Mouse (Mus musculus) right cerebral cortex, adult 2 months (tissue): ENCODE measurements around the gene Tnfsf18.
A peak's percentile ranks its signal among the peaks of the same experiment; 100 is the strongest.

Experiments used
- DNase-seq, 2 experiments: peaks; one replicate each; pipeline ENCODE4 v3.0.0; 2021 to 2022; ENCODE audit warnings: low spot score in 2 of 2

Tnfsf18 gene

DNA sequence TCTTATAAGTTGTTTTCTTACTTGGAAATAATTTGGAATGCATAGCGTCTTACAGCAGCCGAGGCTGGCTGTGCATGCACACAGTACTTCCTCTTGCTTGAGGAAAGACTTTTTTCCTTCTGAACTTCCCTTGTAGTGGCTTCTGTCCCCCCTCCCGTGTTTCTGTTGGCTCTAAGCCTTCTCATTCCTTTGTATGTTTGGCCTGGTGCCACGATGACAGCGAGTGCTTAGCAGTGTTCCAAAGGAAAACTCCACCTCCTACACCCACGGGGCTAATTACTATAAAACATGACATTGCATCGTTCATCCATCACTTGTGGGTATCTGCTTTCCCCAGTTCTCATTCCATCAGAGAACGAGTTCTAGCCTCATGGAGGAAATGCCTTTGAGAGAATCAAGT is at the start of gene Tnfsf18:
Tnfsf18 (plus strand) TSS at position 313 of the 400 bp plus-strand sequence.
- DNase-seq: peak; percentile 11 to 41

DNA sequence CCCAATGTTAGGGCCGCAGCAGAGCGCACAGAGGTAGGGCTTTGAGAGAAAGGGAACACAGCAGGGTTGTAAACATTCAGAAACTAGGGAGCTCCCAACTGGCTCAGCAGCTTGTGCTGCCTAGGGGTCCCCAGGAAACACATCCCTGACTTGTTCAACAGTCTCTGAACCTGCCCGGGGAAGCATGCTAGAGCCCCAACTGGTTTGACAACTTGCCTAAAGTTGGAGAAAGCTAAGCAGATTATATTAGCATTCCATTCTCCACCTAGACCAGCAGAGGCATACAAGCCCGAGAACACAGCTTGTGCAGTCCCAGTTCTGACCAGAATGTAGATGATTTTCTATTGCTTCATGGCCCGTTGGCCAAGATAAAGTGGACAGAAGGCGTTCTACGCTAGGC is 49.6 kb upstream of the Tnfsf18 start:
- DNase-seq: no peak

DNA sequence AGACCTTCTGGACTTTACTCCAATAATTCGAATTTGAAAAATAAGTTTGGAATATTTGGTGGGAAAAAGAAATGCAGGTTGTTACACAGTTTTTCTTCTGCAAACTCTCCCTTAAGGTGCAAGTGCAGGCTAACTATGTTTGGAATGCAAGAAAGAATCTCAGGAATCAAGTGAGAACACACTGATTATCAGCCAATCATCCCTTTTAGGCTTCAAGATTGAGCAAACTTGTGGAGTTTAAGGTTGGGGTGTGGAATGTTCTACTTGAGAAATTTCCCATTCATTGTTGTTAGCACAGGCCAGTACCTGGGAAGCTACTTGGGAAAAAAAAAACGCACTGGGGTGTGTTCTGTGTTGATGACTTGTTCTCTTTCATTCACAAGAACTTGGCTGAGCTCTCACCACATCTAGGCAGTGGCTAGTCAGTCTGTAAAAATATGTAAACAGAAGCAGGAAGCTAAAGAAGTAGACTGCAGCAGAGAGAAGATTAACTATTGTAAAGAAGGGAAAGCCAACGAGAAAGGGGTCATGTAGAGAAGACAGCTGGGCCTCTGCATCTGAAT is 42.7 kb upstream of the Tnfsf18 start:
- DNase-seq: no peak

DNA sequence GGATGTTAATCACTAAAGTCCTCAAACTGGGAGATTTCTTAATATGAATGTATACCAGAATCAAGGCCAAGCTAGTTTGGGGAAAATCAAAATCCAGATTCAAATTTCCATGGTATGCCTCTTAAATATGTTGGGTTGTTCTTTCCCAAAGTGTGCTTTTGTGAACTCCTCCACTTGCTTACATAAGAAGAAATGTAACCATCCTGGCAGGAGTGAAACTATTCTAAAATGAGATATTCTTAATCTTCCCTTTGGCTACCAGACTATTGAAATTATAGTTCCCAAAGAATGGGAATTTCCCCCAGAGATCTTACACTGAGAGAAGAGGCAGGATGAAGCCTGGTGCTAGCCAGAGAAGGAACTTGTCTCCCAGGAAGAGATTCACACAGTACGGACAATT is 42.2 kb upstream of the Tnfsf18 start:
- no peak for DNase-seq

DNA sequence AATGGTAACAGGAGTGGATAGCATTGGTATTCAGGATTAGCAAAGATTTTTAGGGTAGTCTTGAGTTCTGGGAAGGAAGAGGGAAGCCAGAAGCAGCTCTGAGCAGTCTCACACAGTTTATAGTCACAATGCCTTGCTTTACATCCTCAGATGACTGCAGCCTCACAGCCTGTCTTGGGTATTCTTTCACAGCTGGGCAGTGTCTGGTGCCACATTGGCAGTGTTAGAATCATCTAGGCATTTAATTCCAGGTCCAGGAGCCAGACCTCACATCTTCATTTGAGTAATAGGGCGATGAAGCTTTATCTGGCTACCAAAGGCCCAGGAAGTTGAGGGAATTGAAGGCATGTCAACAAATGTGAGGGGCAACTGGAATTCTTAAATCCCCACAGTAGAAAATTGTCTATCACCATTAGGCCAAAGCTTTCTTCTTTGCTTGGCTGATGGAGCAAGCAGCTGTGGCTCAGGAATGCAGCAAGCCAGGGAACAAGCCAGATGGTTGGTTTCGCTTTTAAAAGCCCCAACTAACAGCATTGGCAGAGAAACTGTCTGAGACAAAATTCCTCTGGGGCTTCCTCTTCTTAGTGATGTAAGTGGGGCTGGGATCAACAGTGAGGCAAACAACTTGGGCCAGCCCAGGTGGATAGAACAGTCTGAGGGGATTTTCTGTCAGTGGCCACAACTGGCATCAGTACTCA is 30.9 kb upstream of the Tnfsf18 start:
- peak; percentile 13 to 14 for DNase-seq

DNA sequence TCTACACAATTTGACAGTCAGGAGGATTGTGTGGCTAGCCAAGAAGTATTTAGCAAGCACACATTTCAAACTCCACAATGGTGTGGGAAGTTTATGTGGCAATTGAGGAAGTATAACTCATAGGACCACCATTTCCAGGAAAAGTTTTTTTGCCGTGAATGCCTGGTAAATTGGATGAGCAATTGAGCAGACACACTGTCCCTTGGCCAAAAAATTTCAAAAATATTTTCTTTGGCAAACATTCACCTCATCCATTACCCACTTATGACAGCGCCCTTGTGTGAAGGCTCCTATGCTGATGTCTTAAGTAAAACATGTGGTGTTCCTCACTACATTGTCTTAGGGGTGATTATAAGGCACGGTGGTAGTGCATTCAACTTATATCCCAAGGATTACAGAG is 17.2 kb upstream of the Tnfsf18 start:
- DNase-seq: no peak

DNA sequence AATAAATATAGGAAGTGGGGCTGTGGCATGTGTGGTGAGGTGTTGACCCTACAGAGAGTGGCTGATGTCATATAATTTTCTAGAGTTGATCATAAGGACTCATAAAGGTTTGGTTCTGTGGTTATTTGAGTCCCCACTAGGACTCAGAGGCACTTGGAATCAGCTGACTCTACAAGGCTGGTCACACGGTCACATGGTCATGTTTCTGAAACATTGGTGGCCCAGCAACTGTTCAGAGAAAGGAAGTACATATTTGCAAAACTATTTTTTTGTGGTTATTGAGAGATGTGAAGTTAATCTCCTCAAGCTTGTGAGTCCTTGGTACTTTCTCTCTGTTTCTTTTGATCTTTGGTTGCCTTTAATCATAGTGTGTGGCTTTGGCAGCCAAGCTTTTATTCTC is 14.6 kb upstream of the Tnfsf18 start:
- DNase-seq: no peak

DNA sequence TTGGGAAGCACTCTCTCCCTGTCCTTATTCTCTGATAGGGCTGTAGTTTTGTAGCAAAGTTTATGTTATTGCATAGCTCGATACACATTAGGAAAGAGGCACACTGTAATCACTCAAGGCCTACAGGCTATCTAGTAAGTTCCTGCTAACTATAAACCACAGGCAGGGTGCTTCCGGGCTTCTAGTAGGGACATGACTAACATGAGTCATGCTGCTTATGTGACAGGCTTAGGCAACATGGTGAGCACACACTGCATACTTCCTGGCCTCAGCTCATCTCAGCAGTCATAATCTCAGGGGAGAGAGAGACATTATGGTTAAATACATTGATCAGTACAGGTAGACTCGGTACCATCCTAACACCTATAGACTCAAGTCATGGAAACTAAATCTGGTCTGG is 12.2 kb upstream of the Tnfsf18 start:
- DNase-seq: no peak

DNA sequence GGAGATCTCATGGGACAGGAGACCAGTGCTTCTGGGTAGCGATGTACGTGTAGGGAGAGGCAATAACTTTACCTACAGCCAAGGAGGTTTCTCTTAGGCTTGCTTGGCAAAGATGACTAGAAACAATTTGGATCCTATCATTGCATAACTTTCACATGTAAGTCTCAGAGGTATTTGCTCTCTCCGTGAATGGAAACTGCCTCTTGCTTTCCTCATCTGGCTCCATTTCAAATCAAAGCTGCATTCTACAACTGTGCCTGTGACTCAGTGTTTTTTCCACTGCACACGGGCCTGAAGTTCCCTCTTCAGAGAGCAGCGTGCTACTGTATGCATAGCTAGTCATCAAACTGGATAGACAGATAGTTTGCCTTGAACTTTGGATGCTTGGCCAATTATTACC is 7.4 kb upstream of the Tnfsf18 start:
- peak in 1 of 2 experiments; percentile 14 for DNase-seq

DNA sequence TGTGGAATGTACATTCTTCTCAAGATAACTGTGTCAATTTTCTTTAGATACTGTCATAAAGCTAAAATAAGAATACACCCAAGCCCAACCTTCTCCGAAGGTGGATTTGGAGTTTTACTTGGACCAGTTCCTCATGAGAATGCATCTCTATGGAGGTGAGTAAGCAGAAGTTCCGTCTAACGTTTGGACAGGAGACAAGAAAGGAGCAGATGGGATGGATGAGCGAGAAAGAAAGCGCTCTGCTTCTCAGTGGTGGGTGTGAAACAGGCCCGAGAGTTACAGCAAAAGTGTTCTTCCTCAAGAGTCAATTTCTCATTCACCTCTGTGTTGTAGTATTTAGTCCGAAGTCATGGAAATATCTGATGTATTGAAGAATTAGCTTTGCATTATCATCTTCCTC is 2.7 kb upstream of the Tnfsf18 start:
- DNase-seq: peak; percentile 42 to 47

DNA sequence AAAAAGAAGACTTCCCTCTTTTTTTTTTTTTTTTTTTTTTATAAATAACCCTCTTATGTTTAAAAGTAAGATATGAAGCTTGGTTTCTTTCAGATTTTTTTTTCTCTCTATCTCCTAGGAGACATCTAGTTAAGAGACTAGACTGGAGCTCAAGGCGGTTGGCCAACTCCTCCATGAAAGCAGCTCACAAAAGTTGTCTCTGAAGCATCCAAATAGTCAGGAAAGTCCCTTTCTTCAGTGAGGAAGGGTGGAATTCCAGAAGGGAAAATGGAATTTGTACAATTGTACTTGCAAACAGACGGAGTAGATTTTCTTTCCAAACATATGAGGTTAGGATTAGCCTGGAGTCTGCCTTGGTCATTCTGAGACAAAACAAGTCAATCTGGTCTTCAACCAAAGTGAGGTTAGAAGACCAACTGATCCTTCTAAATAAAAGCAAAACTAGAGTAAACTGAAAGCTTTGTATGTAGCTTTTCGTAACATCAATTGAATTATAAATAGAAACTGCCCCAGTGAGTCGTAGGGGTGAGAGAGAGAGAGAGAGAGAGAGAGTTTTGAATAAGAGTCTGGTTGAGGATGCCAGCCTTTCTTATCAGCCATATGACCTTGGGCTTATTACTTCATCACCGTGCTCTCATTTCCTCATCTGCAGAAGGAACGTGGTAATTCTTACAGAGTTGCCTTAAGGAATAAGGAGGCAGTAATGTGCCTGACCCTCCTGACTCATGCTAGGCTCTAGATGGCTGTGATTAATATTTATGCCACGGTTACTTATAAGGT is 2.6 kb downstream of the Tnfsf18 start:
- DNase-seq: no peak

DNA sequence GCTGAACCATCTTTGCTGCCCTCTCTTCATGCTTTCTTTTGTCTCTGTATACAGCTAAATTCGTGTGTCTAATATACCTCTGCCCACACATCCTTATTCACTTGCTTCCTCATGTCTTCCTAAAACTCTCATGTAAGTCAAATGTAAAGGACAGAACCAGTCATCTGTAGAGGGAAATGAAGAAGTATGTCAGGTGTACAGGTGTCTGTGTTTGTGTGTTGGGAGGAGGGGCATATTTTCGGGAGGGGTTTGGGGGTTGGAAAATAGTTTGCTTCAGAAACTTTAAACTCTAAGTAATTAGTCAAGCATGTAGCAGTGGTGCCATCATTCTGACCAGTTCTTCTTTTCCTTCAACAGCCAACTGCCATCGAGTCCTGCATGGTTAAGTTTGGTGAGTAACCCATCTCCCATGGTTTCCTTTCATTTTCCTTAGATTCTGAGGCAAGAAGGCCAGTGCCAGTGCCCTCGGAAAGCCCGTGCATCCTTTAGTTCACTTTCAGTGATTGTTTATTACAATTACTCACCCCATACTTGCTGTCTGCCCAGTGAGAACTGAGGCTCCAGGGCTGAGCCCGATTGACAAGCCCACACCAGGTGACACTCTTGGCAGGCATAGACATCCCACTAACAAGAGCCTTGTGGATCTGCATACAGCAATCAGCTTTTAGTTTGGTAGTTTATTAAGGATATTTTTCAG is 5.8 kb downstream of the Tnfsf18 start:
- DNase-seq: no peak

DNA sequence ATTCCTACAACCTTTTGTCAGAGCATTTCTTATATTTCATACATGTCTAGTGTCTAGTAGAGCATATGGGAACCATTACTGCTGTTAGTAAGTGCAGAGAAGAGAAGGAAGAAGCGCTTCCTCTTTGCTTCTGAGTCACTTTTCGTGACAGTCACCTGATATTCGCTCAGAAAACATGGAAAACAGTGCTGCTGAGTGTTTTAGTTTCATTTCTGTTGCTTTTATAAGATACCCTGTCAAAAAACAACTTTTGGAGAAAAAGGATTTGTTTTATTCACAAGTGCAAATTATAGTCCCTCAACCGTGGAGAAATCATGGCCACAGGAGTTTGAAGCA is 6.3 kb downstream of the Tnfsf18 start:
- no peak for DNase-seq

DNA sequence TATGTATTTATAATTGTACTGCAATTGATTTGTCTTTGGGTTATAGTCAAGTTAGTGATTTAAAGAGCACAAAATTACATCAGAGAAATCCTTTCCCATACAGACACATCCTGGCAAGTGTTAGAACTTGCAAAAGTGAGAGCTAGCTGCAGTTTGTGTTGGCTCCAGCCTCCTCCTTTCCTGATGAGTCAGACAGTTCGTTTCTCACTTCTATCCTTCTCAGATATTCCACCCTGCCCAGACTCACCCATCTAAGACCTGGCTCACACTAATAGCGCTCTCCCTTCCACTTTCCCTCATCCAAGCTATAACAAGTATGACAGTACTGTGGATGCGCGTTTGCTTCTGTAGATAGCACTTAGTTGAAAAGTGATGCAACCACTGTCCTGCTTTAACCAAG is 11.9 kb downstream of the Tnfsf18 start:
- DNase-seq: peak; percentile 21 to 29

DNA sequence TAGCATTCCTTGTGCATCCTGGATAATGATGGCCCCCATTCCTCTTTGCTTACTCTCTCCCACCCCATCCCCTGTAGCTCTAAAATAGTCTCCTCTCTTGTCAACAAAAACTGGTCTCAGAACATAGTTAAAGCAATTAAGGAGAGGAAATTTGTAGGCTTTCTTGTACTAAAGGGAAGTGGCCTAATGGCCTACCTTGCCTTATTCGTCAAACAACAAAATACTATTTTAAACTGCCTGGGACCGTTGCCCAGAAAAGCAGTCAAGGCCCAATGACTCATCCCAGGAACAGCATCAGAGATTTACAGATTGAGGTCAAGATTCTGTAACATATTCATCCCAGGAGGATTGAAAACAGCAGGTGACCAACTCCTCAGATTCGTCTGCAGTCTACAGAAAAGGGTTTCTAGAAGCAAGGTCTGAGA is 13.2 kb downstream of the Tnfsf18 start:
- peak in 1 of 2 experiments; percentile 18 for DNase-seq

DNA sequence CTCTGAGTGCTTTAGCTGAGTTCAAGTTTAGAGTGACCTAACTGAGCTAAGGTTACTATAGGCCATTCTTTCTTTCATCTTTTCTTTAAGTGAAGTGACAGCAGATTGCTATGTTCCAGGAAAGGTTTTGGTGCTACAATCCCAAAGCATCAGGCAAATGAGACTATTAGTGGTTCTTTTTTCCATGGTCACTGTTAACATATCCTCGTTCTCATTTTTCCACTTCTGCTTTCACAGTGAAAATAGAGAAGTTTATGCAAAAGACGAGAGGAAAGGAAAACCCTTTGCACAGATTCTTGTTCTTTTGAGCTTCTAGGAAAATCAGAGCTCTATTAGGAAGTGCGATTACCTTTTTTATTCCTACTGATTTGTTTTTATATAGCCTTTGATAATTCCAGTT is 22.9 kb downstream of the Tnfsf18 start:
- no peak for DNase-seq

DNA sequence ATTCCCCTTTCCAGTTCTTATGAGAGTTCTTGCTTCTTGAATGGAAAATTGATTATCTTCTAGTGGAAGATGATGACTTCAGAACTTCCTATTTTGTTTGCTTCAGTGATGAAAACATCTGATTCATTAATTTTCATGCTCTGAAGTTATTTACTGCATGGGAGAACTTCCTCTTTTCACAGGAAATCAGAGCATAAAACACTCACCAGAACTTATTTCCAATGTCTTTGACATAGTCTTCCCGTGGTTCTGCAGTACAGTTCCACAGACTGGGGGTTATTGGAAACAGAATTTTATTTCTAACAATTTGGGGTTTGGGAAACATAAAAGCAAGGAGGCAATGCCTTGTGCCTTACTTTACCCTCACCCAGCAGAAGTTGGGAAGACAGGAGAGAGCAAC is 25.8 kb downstream of the Tnfsf18 start:
- DNase-seq: no peak

DNA sequence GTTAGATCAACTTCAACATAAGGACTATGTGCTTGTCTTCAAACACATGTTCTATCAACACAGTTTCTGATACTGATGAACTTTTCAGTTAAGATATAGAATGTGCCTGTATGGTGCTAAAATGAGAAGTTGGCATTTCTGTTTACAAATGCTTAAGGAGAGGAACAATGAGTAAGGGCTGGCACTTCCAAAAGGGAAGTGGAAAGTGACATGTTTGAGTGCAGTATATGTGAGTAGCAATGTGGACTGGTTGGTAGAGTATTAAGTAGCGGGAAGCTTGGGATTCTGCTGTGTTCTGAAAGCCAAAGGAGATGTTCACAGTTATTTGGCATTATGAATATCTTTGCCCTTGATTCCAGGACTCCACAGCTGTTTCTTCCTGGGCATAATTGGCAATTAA is 33.7 kb downstream of the Tnfsf18 start:
- no peak for DNase-seq

DNA sequence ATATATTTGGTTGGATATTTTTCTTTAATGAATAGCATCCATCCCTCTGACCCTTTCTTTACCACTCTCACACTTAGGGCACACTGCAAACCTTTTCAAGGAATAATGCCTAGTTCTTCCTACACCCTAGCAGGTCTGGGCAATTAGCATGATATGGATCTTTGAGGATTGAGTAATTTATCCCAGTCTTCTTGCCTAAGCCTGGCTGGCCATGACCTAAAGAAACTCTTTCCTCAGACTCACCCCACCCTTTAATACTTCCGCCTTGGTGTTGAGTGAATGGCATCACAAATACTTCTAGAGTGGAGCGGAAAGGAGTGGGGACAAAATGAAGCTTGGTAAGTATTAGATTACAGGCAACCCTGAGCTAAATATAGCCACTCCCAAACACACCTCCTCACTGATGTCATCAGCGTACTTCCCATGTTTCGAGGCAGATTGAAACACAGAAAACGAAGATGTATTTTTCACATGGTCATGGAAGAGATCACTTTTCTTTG is 56.2 kb downstream of the Tnfsf18 start:
- DNase-seq: no peak

DNA sequence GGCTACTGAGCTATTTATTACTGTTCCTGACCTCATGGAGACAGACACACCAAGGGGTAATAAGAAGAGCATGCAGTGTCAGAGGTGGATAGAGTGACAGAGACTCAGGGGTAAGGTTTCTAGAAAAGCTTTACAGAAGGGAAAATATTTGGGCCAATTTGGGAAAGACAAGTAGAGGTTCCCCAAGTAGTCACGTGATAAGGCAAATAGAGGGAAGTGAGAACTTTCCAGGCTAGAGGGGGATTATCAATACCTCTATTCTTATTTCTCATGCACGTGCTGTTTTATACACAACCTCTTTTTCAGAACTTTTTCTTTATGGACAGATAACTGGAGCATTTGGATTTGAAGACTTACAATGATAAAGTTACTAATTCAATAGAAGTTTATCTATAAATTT is 57.6 kb downstream of the Tnfsf18 start:
- no peak for DNase-seq
